Mouse (Mus musculus): ENCODE measurements around the gene Gjc1. TPM values are rescaled to one million over a fixed set of nuclear protein-coding genes. Genes with fewer than 3 reads are reported as not detected.

The Gjc1 gene
- polyA plus RNA-seq, 1 experiment from 2014 or later = 34.7 TPM

Other genes with a start within 250 kb of the Gjc1 start
- gene Gm11627, start 240.2 kb downstream of the Gjc1 start, polyA plus RNA-seq (2014; fragmentation: Nextera tagmentation; extraction: Ambion mirVana) = 6.6 and 6.9 TPM in 2 replicates
- gene Fzd2, start 215.3 kb downstream of the Gjc1 start, polyA plus RNA-seq (2014; fragmentation: Nextera tagmentation; extraction: Ambion mirVana) = 6.5 and 10.5 TPM in 2 replicates
- gene Meioc, start 156.0 kb downstream of the Gjc1 start, polyA plus RNA-seq (2014; fragmentation: Nextera tagmentation; extraction: Ambion mirVana) = 0.11 and 0.12 TPM in 2 replicates
- gene Ccdc43, start 121.9 kb downstream of the Gjc1 start, polyA plus RNA-seq (2014; fragmentation: Nextera tagmentation; extraction: Ambion mirVana) = 35.5 and 37.4 TPM in 2 replicates
- gene Adam11, start 58.3 kb downstream of the Gjc1 start, polyA plus RNA-seq (2014; fragmentation: Nextera tagmentation; extraction: Ambion mirVana) = 22.2 and 31.8 TPM in 2 replicates
- gene Higd1b, start 16.1 kb upstream of the Gjc1 start, polyA plus RNA-seq (2014; fragmentation: Nextera tagmentation; extraction: Ambion mirVana) = 5.0 and 10.2 TPM in 2 replicates
- 113 and 135 TPM in 2 replicates for gene Eftud2, start 61.3 kb upstream of the Gjc1 start, polyA plus RNA-seq (2014; fragmentation: Nextera tagmentation; extraction: Ambion mirVana)
- 2.1 and 2.4 TPM in 2 replicates for gene Ccdc103, start 61.5 kb upstream of the Gjc1 start, polyA plus RNA-seq (2014; fragmentation: Nextera tagmentation; extraction: Ambion mirVana)
- gene Fam187a, start 65.5 kb upstream of the Gjc1 start, polyA plus RNA-seq (2014; fragmentation: Nextera tagmentation; extraction: Ambion mirVana) = 0.17 TPM in 1 of 2 replicates, not detected in the other
- 0.17 and 0.88 TPM in 2 replicates for gene Gfap, start 81.2 kb upstream of the Gjc1 start, polyA plus RNA-seq (2014; fragmentation: Nextera tagmentation; extraction: Ambion mirVana)
- 0.84 and 0.88 TPM in 2 replicates for gene Kif18b, start 105.4 kb upstream of the Gjc1 start, polyA plus RNA-seq (2014; fragmentation: Nextera tagmentation; extraction: Ambion mirVana)
- 5.6 and 6.8 TPM in 2 replicates for gene C1ql1, start 127.0 kb upstream of the Gjc1 start, polyA plus RNA-seq (2014; fragmentation: Nextera tagmentation; extraction: Ambion mirVana)
- gene Nmt1, start 208.5 kb upstream of the Gjc1 start, polyA plus RNA-seq (2014; fragmentation: Nextera tagmentation; extraction: Ambion mirVana) = 27.9 and 35.5 TPM in 2 replicates
- gene Dcakd, start 208.6 kb upstream of the Gjc1 start, polyA plus RNA-seq (2014; fragmentation: Nextera tagmentation; extraction: Ambion mirVana) = 178 and 193 TPM in 2 replicates